Mouse (Mus musculus): ENCODE measurements at regions not wholly inside any gene's neighbourhood (a gene's known extent, or its start where the extent isn't known, plus 50 kb on each side); places are given as distances from the start of the nearest gene placed in this dataset.

DNA sequence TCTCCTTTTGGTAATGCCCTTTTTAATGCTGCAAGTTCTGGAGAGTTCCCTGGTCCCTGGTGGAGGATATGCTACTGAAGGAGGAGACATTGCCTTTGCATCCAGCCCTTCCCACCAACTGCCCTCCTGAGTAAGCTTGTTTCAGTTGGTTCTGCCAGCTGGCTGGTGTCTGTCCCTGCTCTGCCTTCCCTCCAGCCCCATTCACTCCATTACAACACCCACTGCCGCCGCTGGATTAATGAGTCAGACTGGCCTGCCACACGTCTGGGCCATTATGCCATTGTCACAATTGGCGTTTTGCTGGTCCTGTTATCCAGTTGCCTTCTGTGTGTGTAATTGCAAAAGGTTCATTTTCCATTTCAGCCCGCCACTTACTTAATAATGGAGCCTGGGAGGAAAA is 728.6 kb upstream of the Lrrc6 start:
- H3K4me2 ChIP-seq (replicated peaks; ENCODE audit: low read depth): no peak overlapping the region
- no peak overlapping the region for H3K27ac ChIP-seq (ENCODE audit: low read depth, low read length)
- no peak for TF ChIP-seq CTCF (IDR thresholded peaks at IDR 0.05; ENCODE audit: low read depth)
- H3K36me3 ChIP-seq (ENCODE audit: control insufficient read depth, insufficient read depth): no peaks in the 10 kb centered on the region
- no peak overlapping the region for H3K9ac ChIP-seq (ENCODE audit: low read depth, low read length)
- no peaks in the 10 kb centered on the region for H3K4me1 ChIP-seq (replicated peaks; ENCODE audit: control insufficient read depth, insufficient read depth, low read length)
- H3K4me3 ChIP-seq (ENCODE audit: low read depth, low read length): no peak overlapping the region
- no peaks in the 10 kb centered on the region for H3K27me3 ChIP-seq (replicated peaks; ENCODE audit: control insufficient read depth, insufficient read depth, low read length)
- no peaks in the 10 kb centered on the region for H3K9me3 ChIP-seq (ENCODE audit: control insufficient read depth)
- no peak for ATAC-seq
- 82% methylated on average over 5 of the region's 5 CpGs for WGBS

DNA sequence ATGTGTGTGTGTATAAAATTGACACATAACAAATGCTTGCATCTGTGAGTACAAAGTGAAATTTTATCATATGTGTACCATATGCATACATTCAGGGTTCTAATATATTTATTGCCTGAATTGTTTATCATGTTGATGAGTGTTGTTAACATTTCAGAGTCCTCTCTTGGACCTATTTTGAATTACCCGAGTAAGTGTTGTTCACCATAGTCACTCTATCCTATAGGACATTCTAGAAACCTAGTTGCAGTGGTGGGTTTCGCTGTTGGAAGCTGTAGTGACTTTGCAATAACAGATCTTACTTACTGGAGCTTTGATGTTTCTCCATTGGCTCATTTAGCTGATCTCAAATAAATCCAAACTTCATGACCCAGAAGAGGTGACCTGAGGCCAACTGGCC is 727.9 kb upstream of the Lrrc6 start:
- no peak overlapping the region for H3K4me2 ChIP-seq (replicated peaks; ENCODE audit: low read depth)
- H3K4me3 ChIP-seq (ENCODE audit: low read depth, low read length): no peak overlapping the region
- WGBS: 82% methylated on average over 2 of the region's 2 CpGs
- no peak overlapping the region for H3K9ac ChIP-seq (ENCODE audit: low read depth, low read length)
- H3K27ac ChIP-seq (ENCODE audit: low read depth, low read length): no peak overlapping the region
- H3K4me1 ChIP-seq (replicated peaks; ENCODE audit: control insufficient read depth, insufficient read depth, low read length): no peaks in the 10 kb centered on the region
- TF ChIP-seq CTCF (IDR thresholded peaks at IDR 0.05; ENCODE audit: low read depth): no peak
- H3K27me3 ChIP-seq (replicated peaks; ENCODE audit: control insufficient read depth, insufficient read depth, low read length): no peaks in the 10 kb centered on the region
- no peaks in the 10 kb centered on the region for H3K9me3 ChIP-seq (ENCODE audit: control insufficient read depth)
- H3K36me3 ChIP-seq (ENCODE audit: control insufficient read depth, insufficient read depth): no peaks in the 10 kb centered on the region
- no peak for ATAC-seq

DNA sequence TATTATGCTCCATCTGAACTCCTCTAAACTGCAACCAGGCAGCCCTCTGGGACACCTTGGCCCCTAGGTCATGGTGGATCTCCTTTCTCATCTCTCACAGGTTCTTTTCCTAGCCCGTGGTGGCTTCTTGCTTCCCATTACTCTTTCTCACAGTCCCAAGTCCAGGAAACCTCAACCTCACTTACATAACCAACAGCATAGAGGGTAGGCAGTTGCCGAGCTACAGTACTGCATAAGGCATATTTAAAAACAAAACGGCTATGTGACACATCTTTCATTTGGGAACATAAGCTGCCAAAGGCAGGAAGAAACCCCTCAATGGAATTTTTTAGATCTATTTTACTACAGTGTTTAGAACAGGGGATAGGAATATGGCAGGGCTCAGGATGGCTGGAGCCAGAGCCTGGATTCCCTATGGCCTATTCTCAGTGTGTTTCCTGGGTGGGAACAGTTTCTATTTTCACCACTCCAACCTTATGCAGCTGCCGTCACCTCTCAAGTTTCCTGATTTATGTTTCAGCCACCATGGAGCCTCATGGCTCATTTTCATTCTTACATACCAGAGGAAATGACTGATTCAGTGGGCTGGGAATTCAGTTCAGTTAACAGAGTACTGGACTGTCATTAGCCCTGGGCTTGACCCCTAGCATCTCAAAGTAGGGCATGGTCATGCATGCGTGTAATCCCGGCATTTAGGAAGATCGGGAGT is 726.9 kb upstream of the Lrrc6 start:
- no peak for TF ChIP-seq CTCF (IDR thresholded peaks at IDR 0.05; ENCODE audit: low read depth)
- 70% methylated on average over 7 of the region's 7 CpGs for WGBS
- H3K36me3 ChIP-seq (ENCODE audit: control insufficient read depth, insufficient read depth): no peaks in the 10 kb centered on the region
- no peak overlapping the region for H3K4me3 ChIP-seq (ENCODE audit: low read depth, low read length)
- H3K27ac ChIP-seq (ENCODE audit: low read depth, low read length): no peak overlapping the region
- H3K9ac ChIP-seq (ENCODE audit: low read depth, low read length): no peak overlapping the region
- ATAC-seq: no peak
- H3K4me2 ChIP-seq (replicated peaks; ENCODE audit: low read depth): no peak overlapping the region
- no peaks in the 10 kb centered on the region for H3K9me3 ChIP-seq (ENCODE audit: control insufficient read depth)
- no peaks in the 10 kb centered on the region for H3K4me1 ChIP-seq (replicated peaks; ENCODE audit: control insufficient read depth, insufficient read depth, low read length)
- H3K27me3 ChIP-seq (replicated peaks; ENCODE audit: control insufficient read depth, insufficient read depth, low read length): no peaks in the 10 kb centered on the region

DNA sequence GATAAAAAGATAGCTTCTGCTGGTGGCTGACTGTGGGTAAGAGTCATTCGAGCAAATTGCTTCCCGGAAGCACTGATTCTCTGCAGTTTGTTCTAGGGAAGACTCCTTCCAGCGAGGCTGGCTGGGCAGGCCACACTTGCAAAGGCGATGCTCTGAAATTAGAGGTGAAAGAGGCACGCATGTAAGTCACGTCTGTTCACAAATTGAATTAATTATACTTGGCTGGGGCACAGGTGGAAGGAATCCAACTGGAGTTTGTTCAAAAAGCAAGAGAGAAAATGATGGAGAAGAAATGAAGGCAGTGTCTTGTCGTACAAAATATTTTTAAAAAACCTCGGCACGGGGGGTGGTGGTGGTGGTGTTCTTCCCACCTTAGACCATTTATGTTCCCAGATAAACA is 726.2 kb upstream of the Lrrc6 start:
- Histone ChIP-seq H3K4me1 (replicated peaks; ENCODE audit: control insufficient read depth, insufficient read depth, low read length) (no peaks in the 10 kb centered on the region), H3K27me3 (replicated peaks; ENCODE audit: control insufficient read depth, insufficient read depth, low read length) (no peaks in the 10 kb centered on the region), H3K36me3 (ENCODE audit: control insufficient read depth, insufficient read depth) (no peaks in the 10 kb centered on the region), H3K27ac (ENCODE audit: low read depth, low read length) (no peak overlapping the region), H3K9me3 (ENCODE audit: control insufficient read depth) (no peaks in the 10 kb centered on the region), H3K4me3 (ENCODE audit: low read depth, low read length) (no peak overlapping the region), H3K4me2 (replicated peaks; ENCODE audit: low read depth) (no peak overlapping the region), H3K9ac (ENCODE audit: low read depth, low read length) (no peak overlapping the region)
- no peak for ATAC-seq
- no peak for TF ChIP-seq CTCF (IDR thresholded peaks at IDR 0.05; ENCODE audit: low read depth)
- WGBS: 77% methylated on average over 9 of the region's 9 CpGs
